Mouse (Mus musculus) ES-Bruce4 (cell line): ENCODE results near the gene Myh9. TPM values are rescaled to one million over a fixed set of nuclear protein-coding genes. Genes with fewer than 3 reads are reported as not detected.

Experiments used
- H3K27ac ChIP-seq: 2 replicates; pipeline ENCODE4 v1.5.1; 2012; ENCODE audit warnings: low read length, inconsistent platforms; ENCODE audit not compliant: insufficient read depth
- H3K27me3 ChIP-seq: 2 replicates; pipeline ENCODE4 v1.6.1; 2012; ENCODE audit warnings: mild to moderate bottlenecking, low read length, inconsistent platforms; ENCODE audit not compliant: control insufficient read depth, poor library complexity, insufficient read depth, severe bottlenecking
- H3K36me3 ChIP-seq: 2 replicates; pipeline ENCODE4 v1.6.1; 2012; ENCODE audit warnings: inconsistent platforms, mild to moderate bottlenecking, low read length, moderate library complexity; ENCODE audit not compliant: control insufficient read depth, poor library complexity, insufficient read depth, severe bottlenecking
- H3K4me1 ChIP-seq: one replicate; pipeline ENCODE4 v1.8.1; 2011; ENCODE audit warnings: low read length; ENCODE audit not compliant: control insufficient read depth, insufficient read depth
- H3K4me3 ChIP-seq: 2 replicates; pipeline ENCODE4 v1.5.1; 2011; ENCODE audit warnings: low read depth, mild to moderate bottlenecking, low read length
- H3K9ac ChIP-seq: 2 replicates; pipeline ENCODE4 v1.6.1; 2012; ENCODE audit warnings: low read depth, mild to moderate bottlenecking, inconsistent platforms; ENCODE audit not compliant: poor library complexity, severe bottlenecking
- H3K9me3 ChIP-seq: replicated peaks from 2 replicates; pipeline ENCODE4 v1.6.1; 2012; ENCODE audit warnings: mild to moderate bottlenecking, low read length, inconsistent platforms; ENCODE audit not compliant: control insufficient read depth, poor library complexity, insufficient read depth, severe bottlenecking
- CTCF ChIP-seq: IDR thresholded peaks from one replicate; pipeline ENCODE4 v1.8.1; 2011; ENCODE audit warnings: low read depth, low read length
- EP300 ChIP-seq: IDR thresholded peaks from 2 replicates; pipeline ENCODE4 v1.6.1; 2011; ENCODE audit warnings: low read depth, low read length; ENCODE audit not compliant: insufficient read depth
- POLR2A ChIP-seq: IDR thresholded peaks from one replicate; pipeline ENCODE4 v1.8.1; 2011; ENCODE audit warnings: low read length; ENCODE audit not compliant: insufficient read depth
- polyA plus RNA-seq: library from polyadenylated mRNA; stranded (reverse); fragments of >200 nt; gene quantifications from 2 replicates; pipeline ENCODE4 v1.2.4, GENCODE M21; 2011; ENCODE audit warnings: low read depth; ENCODE audit not compliant: missing spikeins, insufficient read depth, insufficient read length

Gene Myh9
- polyA plus RNA-seq, 1 experiment: 601 TPM

DNA sequence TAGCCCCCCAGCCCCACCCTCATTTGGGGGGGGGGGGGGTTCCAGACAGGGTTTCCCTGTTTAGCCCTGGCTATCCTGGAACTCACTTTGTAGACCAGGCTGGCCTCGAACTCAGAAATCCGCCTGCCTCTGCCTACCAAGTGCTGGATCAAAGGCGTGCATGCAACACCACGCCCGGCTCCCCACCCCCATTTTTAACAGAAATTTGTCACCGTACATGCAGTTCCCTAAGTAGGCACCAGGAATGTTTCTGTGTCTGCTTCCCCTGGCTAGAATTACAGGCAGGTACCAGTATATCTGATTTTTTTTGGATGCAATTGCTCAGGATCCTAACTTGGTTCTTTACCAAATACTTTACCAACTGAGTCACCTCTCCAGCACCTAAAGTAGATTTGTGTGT, 13.1 kb downstream of the Myh9 start:
- H3K9me3 ChIP-seq: no peaks in the 10 kb centered on the region
- H3K36me3 ChIP-seq: peaks cover 5% of the 10 kb centered on the region; the same call in 1 of the 2 replicates
- H3K9ac ChIP-seq: no peak overlapping the region
- H3K27ac ChIP-seq: peak overlapping the region; percentile 63
- TF ChIP-seq EP300 (no peak), CTCF (no peak), POLR2A (no peak)
- H3K4me3 ChIP-seq: no peak overlapping the region
- H3K27me3 ChIP-seq: no peaks in the 10 kb centered on the region
- H3K4me1 ChIP-seq: peaks cover 16% of the 10 kb centered on the region

- TF ChIP-seq EP300 (0 out of 2 replicates have a peak, but pooled peaks have one; percentile 9), POLR2A (no peak)
- Histone ChIP-seq H3K9me3 (no peaks in the 10 kb centered on the region), H3K4me1 (peaks cover 15% of the 10 kb centered on the region), H3K4me3 (peak overlapping the region; percentile 12; the same call in 1 of the 2 replicates), H3K36me3 (peaks cover 5% of the 10 kb centered on the region; the same call in 1 of the 2 replicates), H3K9ac (peak overlapping the region; percentile 18; the same call in 1 of the 2 replicates), H3K27me3 (no peaks in the 10 kb centered on the region), H3K27ac (peak overlapping the region; percentile 85)
These were observed 13.7 kb downstream of the Myh9 start for GRCm38 (mm10) chr15:77828242-77828641.

DNA sequence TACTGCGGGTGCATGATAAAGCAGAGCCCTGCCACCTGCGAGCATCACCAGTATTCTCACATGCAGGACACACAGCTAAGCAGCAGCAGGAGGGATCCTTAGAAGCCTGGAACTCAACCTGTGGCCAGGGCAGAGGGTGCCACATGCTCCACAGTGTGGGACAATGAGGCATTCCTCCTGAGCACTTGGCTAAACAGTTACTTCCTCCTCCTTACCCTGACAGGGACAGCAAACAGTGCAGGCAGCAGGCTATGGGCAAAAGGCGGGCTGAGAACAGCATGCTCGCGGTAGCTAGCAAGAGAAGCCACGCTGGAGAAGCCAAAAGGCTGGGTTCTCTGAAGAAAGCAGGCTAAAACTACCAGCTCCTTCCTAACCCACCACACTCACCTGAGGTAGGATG, 14.2 kb downstream of the Myh9 start:
- Histone ChIP-seq H3K27ac (peak overlapping the region; percentile 85), H3K36me3 (peaks cover 5% of the 10 kb centered on the region; the same call in 1 of the 2 replicates), H3K4me3 (peak overlapping the region; percentile 12; the same call in 1 of the 2 replicates), H3K27me3 (no peaks in the 10 kb centered on the region), H3K9ac (peak overlapping the region; percentile 18), H3K4me1 (peaks cover 17% of the 10 kb centered on the region), H3K9me3 (no peaks in the 10 kb centered on the region)
- TF ChIP-seq CTCF (no peak), EP300 (0 out of 2 replicates have a peak, but pooled peaks have one; percentile 2)

- no peaks in the 10 kb centered on the region for H3K27me3 ChIP-seq
- H3K4me1 ChIP-seq: peaks cover 17% of the 10 kb centered on the region
- peaks cover 4% of the 10 kb centered on the region; the same call in 1 of the 2 replicates for H3K36me3 ChIP-seq
- H3K27ac ChIP-seq: peak overlapping the region; percentile 92
- TF ChIP-seq POLR2A (no peak), CTCF (no peak), EP300 (peak; percentile 95)
- H3K4me3 ChIP-seq: no peak overlapping the region
- H3K9ac ChIP-seq: peak overlapping the region; percentile 18; the same call in 1 of the 2 replicates
- H3K9me3 ChIP-seq: no peaks in the 10 kb centered on the region
These were observed 14.6 kb downstream of the Myh9 start for GRCm38 (mm10) chr15:77827379-77827778.

- Histone ChIP-seq H3K4me3 (no peak overlapping the region), H3K27ac (peak overlapping the region; percentile 51), H3K9me3 (no peaks in the 10 kb centered on the region), H3K4me1 (peaks cover 14% of the 10 kb centered on the region), H3K27me3 (no peaks in the 10 kb centered on the region), H3K9ac (no peak overlapping the region), H3K36me3 (no peaks in the 10 kb centered on the region)
- TF ChIP-seq CTCF (no peak), EP300 (no peak), POLR2A (no peak)
These were observed 16.6 kb downstream of the Myh9 start for GRCm38 (mm10) chr15:77825382-77825781.

DNA sequence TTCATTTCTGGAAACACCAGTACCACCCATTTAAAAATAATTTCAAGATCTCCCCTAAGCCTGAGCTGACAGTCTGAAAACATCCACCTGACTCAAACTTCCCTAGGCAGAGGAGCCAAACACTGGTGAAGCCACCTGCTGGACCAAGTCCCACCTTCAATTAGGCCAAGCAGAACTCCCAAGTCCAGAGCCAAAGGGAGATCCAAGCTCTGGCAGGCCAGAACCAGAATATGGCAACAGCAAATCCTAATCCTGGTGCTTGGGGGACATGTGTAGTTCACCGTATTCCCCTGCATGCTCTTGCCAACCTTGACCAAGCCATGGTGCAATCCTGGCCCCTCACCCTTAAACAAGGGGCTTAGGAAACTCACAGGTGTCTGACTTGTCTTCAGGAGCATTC, 17.7 kb downstream of the Myh9 start:
- peaks cover 15% of the 10 kb centered on the region for H3K4me1 ChIP-seq
- H3K9ac ChIP-seq: no peak overlapping the region
- TF ChIP-seq EP300: no peak
- no peak for TF ChIP-seq CTCF
- TF ChIP-seq POLR2A: no peak
- 0 out of 2 replicates have a peak overlapping the region, but pooled peaks have one; percentile 3 for H3K27ac ChIP-seq
- H3K9me3 ChIP-seq: no peaks in the 10 kb centered on the region
- no peak overlapping the region for H3K4me3 ChIP-seq
- H3K36me3 ChIP-seq: no peaks in the 10 kb centered on the region
- H3K27me3 ChIP-seq: no peaks in the 10 kb centered on the region
